Mouse (Mus musculus) midbrain, postnatal 0 days (tissue): Measurements from ENCODE around the gene Lipi. TPM values are rescaled to one million over a fixed set of nuclear protein-coding genes. Genes with fewer than 3 reads are reported as not detected.

Experiments used
- ATAC-seq: fragments of 200-750 bp; cut with Nextera tagmentation; 2 replicates; pipeline ENCODE4 v1.8.0; 2017; ENCODE audit warnings: moderate number of reproducible peaks, mild to moderate bottlenecking, moderate TSS enrichment, moderate library complexity; ENCODE audit not compliant: low FRiP score
- DNase-seq: peaks from one replicate; pipeline ENCODE4 v3.0.0-alpha.2; 2015; ENCODE audit warnings: low spot score
- H3K27ac ChIP-seq: fragments of 300-500 bp; sonication (generic); 2 replicates; pipeline ENCODE4 v1.5.1; 2014; ENCODE audit warnings: low read depth, mild to moderate bottlenecking, low read length, mixed read lengths
- H3K27me3 ChIP-seq: fragments of 300-500 bp; sonication (generic); 2 replicates; pipeline ENCODE4 v1.6.1; 2014; ENCODE audit warnings: low read length, control low read depth, mixed read lengths; ENCODE audit not compliant: insufficient read depth
- H3K36me3 ChIP-seq: fragments of 300-500 bp; sonication (generic); 2 replicates; pipeline ENCODE4 v1.6.1; 2014; ENCODE audit warnings: low read length, control low read depth, mixed read lengths; ENCODE audit not compliant: insufficient read depth
- H3K4me1 ChIP-seq: fragments of 300-500 bp; sonication (generic); 2 replicates; pipeline ENCODE4 v1.6.1; 2014; ENCODE audit warnings: mild to moderate bottlenecking, control low read depth, antibody characterized with exemption, low read length, mixed read lengths; ENCODE audit not compliant: insufficient read depth
- H3K4me2 ChIP-seq: fragments of 300-500 bp; sonication (generic); 2 replicates; pipeline ENCODE4 v1.6.1; 2014; ENCODE audit warnings: low read depth, mild to moderate bottlenecking, low read length, mixed read lengths; ENCODE audit not compliant: poor library complexity, severe bottlenecking
- H3K4me3 ChIP-seq: fragments of 300-500 bp; sonication (generic); 2 replicates; pipeline ENCODE4 v1.5.1; 2014; ENCODE audit warnings: low read depth, mild to moderate bottlenecking, low read length, moderate library complexity
- H3K9ac ChIP-seq: fragments of 300-500 bp; sonication (generic); replicated peaks from 2 replicates; pipeline ENCODE4 v1.6.1; 2014; ENCODE audit warnings: mild to moderate bottlenecking, low read length, moderate library complexity, mixed read lengths; ENCODE audit not compliant: poor library complexity, severe bottlenecking
- H3K9me3 ChIP-seq: fragments of 300-500 bp; sonication (generic); 2 replicates; pipeline ENCODE4 v1.6.1; 2016; ENCODE audit warnings: low read length, control low read depth
- CTCF ChIP-seq: IDR thresholded peaks from 2 replicates; pipeline ENCODE4 v1.5.1; 2016; ENCODE audit warnings: antibody characterized with exemption, mild to moderate bottlenecking
- WGBS: fragments of 180-500 bp; shearing (Covaris S2); extraction: QIAGEN DNeasy Blood & Tissue Kit; methylation state at CpG from one replicate; pipeline ENCODE4 v1.1.7; 2014; 5-methylcytosine and 5-hydroxymethylcytosine counted together
- polyA plus RNA-seq: library from polyadenylated mRNA; unstranded; fragments of >200 nt; fragmentation: Nextera tagmentation; extraction: Ambion mirVana; gene quantifications from 2 replicates; pipeline ENCODE4 v1.2.1, GENCODE M21; 2015
- total RNA-seq: library from RNA; depleted of rRNA; stranded (reverse); fragments of >200 nt; gene quantifications from 2 replicates; pipeline ENCODE4 v1.2.3, GENCODE M21; 2014; rRNA removed

Lipi gene
- total RNA-seq (0.22 and 1.1 TPM in 2 replicates), polyA plus RNA-seq (0.10 TPM in 1 of 2 replicates, not detected in the other)

DNA sequence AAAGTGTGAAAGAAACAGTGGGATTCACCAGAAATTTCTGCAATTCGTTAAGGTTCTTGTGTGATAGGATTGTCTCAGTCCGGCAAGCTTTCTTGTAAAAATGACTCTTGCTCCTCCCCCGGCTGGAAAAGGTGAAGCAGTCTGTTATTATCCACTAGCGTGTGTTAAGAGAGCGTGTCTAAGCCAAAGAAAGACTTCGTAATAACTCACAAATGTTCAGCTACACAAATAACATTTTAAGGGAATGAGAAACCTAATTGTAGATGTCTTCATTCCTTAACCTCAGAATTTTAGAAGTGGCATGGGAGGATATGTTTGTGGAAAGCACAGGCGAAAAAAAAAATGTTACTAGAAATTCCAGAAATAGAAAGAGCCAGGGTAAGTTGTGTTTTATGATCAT is at the start of gene Lipi:
Lipi (minus strand) TSS at position 101 of the 400 bp plus-strand sequence.
- DNase-seq, result no peak
- Histone ChIP-seq H3K9me3 (no peaks in the 10 kb centered on the region), H3K27ac (no peak within 1 kb of the TSS), H3K9ac (no peak within 1 kb of the TSS), H3K27me3 (no peaks in the 10 kb centered on the region), H3K36me3 (no peaks in the 10 kb centered on the region), H3K4me1 (no peaks in the 10 kb centered on the region), H3K4me3 (no peak within 1 kb of the TSS), H3K4me2 (no peak within 1 kb of the TSS)
- no peak for ATAC-seq
- no peak for TF ChIP-seq CTCF
- WGBS, result 48% methylated on average over 7 of the region's 7 CpGs

DNA sequence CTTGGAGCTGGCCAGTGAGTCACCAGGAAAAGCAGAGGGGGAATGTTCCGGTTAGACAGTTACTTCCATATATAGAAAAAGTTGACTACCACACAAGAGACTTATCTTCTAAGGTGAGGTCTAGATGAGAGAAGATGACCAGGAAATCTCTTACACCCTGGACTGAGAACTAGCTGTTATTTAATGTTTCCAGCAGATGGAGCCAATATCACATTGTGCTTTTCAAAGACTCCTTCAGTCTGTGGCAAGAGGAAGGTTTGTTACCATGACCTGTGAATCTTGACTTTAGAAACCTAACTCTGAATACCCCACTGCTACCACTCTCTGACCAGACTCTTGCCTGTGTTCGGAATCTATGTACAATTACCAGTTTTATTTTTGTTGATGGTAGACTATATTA is 42.0 kb upstream of the Lipi start:
- H3K27ac ChIP-seq, result no peak overlapping the region
- peak; percentile 77 for TF ChIP-seq CTCF
- H3K4me1 ChIP-seq, result no peaks in the 10 kb centered on the region
- H3K9me3 ChIP-seq, result no peaks in the 10 kb centered on the region
- H3K27me3 ChIP-seq, result no peaks in the 10 kb centered on the region
- DNase-seq (peak; percentile 61), ATAC-seq (no peak)
- H3K9ac ChIP-seq, result no peak overlapping the region
- 93% methylated on average over 2 of the region's 2 CpGs for WGBS
- H3K4me2 ChIP-seq, result no peak overlapping the region
- no peak overlapping the region for H3K4me3 ChIP-seq
- H3K36me3 ChIP-seq, result no peaks in the 10 kb centered on the region

- Histone ChIP-seq H3K9me3 (no peaks in the 10 kb centered on the region), H3K36me3 (no peaks in the 10 kb centered on the region), H3K27ac (no peak overlapping the region), H3K4me1 (no peaks in the 10 kb centered on the region), H3K4me2 (no peak overlapping the region), H3K9ac (no peak overlapping the region), H3K4me3 (no peak overlapping the region), H3K27me3 (no peaks in the 10 kb centered on the region)
- TF ChIP-seq CTCF, result peak; percentile 80
- 66% methylated on average over 2 of the region's 2 CpGs for WGBS
- ATAC-seq, result no peak
- peak; percentile 79 for DNase-seq
Observed at GRCm38 (mm10) chr16:75617651-75618349, 31.9 kb upstream of the Lipi start.

- ATAC-seq (no peak), DNase-seq (no peak)
- Histone ChIP-seq H3K9ac (no peak overlapping the region), H3K27me3 (no peaks in the 10 kb centered on the region), H3K4me1 (no peaks in the 10 kb centered on the region), H3K36me3 (no peaks in the 10 kb centered on the region), H3K27ac (no peak overlapping the region), H3K4me2 (no peak overlapping the region), H3K9me3 (no peaks in the 10 kb centered on the region), H3K4me3 (no peak overlapping the region)
- no peak for TF ChIP-seq CTCF
Observed at GRCm38 (mm10) chr16:75612561-75612960, 26.7 kb upstream of the Lipi start.

GRCm38 (mm10) chr16:75606415-75606814 is 20.6 kb upstream of the Lipi start:
- TF ChIP-seq CTCF, result no peak
- H3K4me1 ChIP-seq, result no peaks in the 10 kb centered on the region
- ATAC-seq (no peak), DNase-seq (no peak)
- 62% methylated on average over 1 of the region's 1 CpGs for WGBS
- H3K4me3 ChIP-seq, result no peak overlapping the region
- H3K9ac ChIP-seq, result no peak overlapping the region
- no peaks in the 10 kb centered on the region for H3K9me3 ChIP-seq
- H3K27me3 ChIP-seq, result no peaks in the 10 kb centered on the region
- H3K4me2 ChIP-seq, result no peak overlapping the region
- H3K27ac ChIP-seq, result no peak overlapping the region
- H3K36me3 ChIP-seq, result no peaks in the 10 kb centered on the region

DNA sequence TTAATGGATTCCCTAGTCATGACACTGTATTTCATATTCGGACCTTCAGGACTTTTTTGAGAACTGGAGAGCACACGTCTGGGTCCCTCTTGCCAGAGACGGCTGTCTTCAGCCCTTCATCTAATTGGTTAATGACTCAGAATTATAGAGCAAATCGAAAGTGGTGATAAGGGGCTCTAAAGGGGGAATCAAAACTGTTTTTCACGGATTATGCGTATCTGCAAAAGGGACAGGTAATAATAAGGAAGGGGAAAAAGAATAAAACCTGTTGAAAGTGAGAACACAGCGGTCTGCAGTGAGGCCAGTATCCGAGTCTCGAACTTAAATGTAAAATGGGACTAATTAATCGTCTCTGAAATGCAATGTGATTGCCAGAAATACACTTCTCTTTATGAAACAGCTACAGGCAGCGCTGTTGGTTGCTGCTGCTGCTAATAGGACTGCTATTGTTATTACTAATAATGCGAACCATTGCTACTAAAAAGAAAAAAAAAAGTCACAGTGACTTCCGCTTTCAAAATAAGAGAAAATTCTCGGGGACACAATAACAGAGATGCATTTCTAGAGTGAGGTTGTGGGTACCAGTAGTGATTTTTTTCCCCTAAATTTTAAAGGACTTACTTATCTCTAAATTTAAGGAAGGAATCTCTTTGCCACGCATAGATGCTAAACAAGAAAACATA is 7.8 kb upstream of the Lipi start:
- DNase-seq (no peak), ATAC-seq (0 out of 2 replicates have a peak, but pooled peaks have one; percentile 11)
- no peak for TF ChIP-seq CTCF
- no peaks in the 10 kb centered on the region for H3K27me3 ChIP-seq
- no peaks in the 10 kb centered on the region for H3K9me3 ChIP-seq
- H3K4me1 ChIP-seq, result no peaks in the 10 kb centered on the region
- peak overlapping the region; percentile 77 for H3K4me3 ChIP-seq
- H3K9ac ChIP-seq, result peak overlapping the region; percentile 83
- peak overlapping the region; percentile 61 for H3K4me2 ChIP-seq
- peak overlapping the region; percentile 72; the same call in 1 of the 2 replicates for H3K27ac ChIP-seq
- H3K36me3 ChIP-seq, result no peaks in the 10 kb centered on the region
- whole genome bisulfite sequencing, result 7% methylated on average over 15 of the region's 15 CpGs
